Mouse (Mus musculus) heart, embryonic 11.5 days (tissue): ENCODE data around the gene Nrxn2. TPM values are rescaled to one million over a fixed set of nuclear protein-coding genes. Genes with fewer than 3 reads are reported as not detected.

Experiments used
- ATAC-seq: fragments of 200-750 bp; cut with Nextera tagmentation; replicated peaks from 2 replicates; pipeline ENCODE4 v1.8.0; 2017; ENCODE audit warnings: moderate library complexity; ENCODE audit not compliant: insufficient number of reproducible peaks, low FRiP score, low TSS enrichment
- H3K27ac ChIP-seq: fragments of 300-500 bp; sonication (generic); 2 replicates; pipeline ENCODE4 v1.5.1; 2014; ENCODE audit warnings: mild to moderate bottlenecking, low read depth, low read length
- H3K27me3 ChIP-seq: fragments of 300-500 bp; sonication (generic); 2 replicates; pipeline ENCODE4 v1.6.1; 2014; ENCODE audit warnings: mild to moderate bottlenecking, low read length, mixed read lengths; ENCODE audit not compliant: control insufficient read depth, insufficient read depth
- H3K36me3 ChIP-seq: fragments of 300-500 bp; sonication (generic); 2 replicates; pipeline ENCODE4 v1.6.1; 2014; ENCODE audit warnings: mild to moderate bottlenecking, low read length, moderate library complexity, mixed read lengths; ENCODE audit not compliant: control insufficient read depth, insufficient read depth
- H3K4me1 ChIP-seq: fragments of 300-500 bp; sonication (generic); 2 replicates; pipeline ENCODE4 v1.6.1; 2014; ENCODE audit warnings: low read length; ENCODE audit not compliant: control insufficient read depth, insufficient read depth
- H3K4me2 ChIP-seq: fragments of 300-500 bp; sonication (generic); 2 replicates; pipeline ENCODE4 v1.6.1; 2014; ENCODE audit warnings: mild to moderate bottlenecking, moderate library complexity
- H3K4me3 ChIP-seq: fragments of 300-500 bp; sonication (generic); 2 replicates; pipeline ENCODE4 v1.5.1; 2014; ENCODE audit warnings: low read depth, low read length
- H3K9ac ChIP-seq: fragments of 300-500 bp; sonication (generic); 2 replicates; pipeline ENCODE4 v1.6.1; 2014; ENCODE audit warnings: mild to moderate bottlenecking, low read depth, low read length, moderate library complexity
- H3K9me3 ChIP-seq: fragments of 300-500 bp; sonication (generic); replicated peaks from 2 replicates; pipeline ENCODE4 v1.6.1; 2016; ENCODE audit warnings: low read length; ENCODE audit not compliant: control insufficient read depth
- WGBS: fragments of 180-500 bp; shearing (Covaris S2); extraction: QIAGEN DNeasy Blood & Tissue Kit; methylation state at CpG from one replicate; pipeline ENCODE4 v1.1.7; 2014; ENCODE audit not compliant: insufficient replicate concordance; 5-methylcytosine and 5-hydroxymethylcytosine counted together
- polyA plus RNA-seq: library from polyadenylated mRNA; unstranded; fragments of >200 nt; fragmentation: Nextera tagmentation; extraction: Ambion mirVana; gene quantifications from 2 replicates; pipeline ENCODE4 v1.2.1, GENCODE M21; 2014

Nrxn2 gene
- polyA plus RNA-seq, 1 experiment from 2014 or later, result 1.6 TPM

GRCm38 (mm10) chr19:6494504-6495170, 76.1 kb downstream of the Nrxn2 start:
- Histone ChIP-seq H3K9ac (no peak overlapping the region), H3K27me3 (peaks cover 90% of the 10 kb centered on the region), H3K4me2 (no peak overlapping the region), H3K4me3 (no peak overlapping the region), H3K27ac (no peak overlapping the region), H3K36me3 (no peaks in the 10 kb centered on the region), H3K4me1 (peaks cover 6% of the 10 kb centered on the region), H3K9me3 (no peaks in the 10 kb centered on the region)
- WGBS, result 60% methylated on average over 18 of the region's 18 CpGs
- no peak for ATAC-seq

DNA sequence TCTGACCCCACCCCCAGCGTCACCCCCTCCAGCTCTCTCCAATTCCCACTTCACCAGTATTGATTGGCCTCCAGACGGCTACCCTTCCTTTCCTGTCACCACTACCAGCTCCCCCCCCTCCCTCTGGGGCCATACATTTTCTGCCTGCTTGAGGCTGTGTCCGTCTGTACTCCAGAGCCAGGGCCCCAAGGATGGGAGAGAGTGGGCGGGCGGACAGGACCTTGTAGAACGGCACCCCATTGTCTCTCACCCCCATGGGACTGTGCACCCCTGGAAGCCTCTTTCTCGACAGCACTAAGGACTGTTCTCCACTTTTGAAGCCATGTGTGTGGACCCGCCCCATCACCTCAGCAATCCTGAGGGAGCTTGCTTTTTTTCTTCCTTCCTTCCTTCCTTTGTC, 77.2 kb downstream of the Nrxn2 start:
- Histone ChIP-seq H3K4me1 (peaks cover 6% of the 10 kb centered on the region), H3K27me3 (peaks cover 92% of the 10 kb centered on the region), H3K9me3 (no peaks in the 10 kb centered on the region), H3K4me3 (no peak overlapping the region), H3K36me3 (no peaks in the 10 kb centered on the region), H3K27ac (no peak overlapping the region), H3K9ac (no peak overlapping the region), H3K4me2 (no peak overlapping the region)
- WGBS, result 21% methylated on average over 8 of the region's 8 CpGs
- no peak for ATAC-seq

DNA sequence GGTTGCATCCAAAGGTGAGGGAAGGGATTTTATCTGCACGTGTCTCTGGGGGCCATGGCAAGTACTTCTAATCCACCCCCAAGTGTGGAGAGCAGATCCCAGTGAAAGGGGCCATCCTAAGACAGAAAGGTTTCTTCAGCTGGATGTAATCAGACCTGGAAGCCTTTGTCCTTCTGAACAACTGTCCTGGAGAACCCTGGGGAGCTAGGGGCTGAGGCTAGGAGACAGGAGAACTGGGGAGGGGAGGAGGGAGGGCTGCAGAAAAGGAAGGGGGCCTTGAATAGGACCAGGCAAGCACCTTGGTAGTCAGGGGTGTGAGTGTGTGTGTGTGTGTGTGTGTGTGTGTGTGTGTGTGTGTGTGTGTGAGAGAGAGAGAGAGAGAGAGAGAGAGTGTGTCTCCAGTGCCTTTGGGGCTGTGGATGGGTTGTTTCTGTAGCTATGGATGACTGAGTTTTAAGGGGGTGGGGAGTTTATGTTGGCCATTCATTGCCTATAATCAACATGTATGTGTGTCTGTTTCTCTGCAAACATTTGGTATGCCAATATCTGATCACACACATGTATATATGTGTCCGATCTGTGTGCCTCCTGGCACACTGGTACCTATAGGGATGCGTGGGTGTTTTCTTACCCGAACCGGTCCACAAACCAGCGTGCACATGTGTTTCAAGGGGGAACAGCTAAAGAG, 78.1 kb downstream of the Nrxn2 start:
- Histone ChIP-seq H3K9ac (no peak overlapping the region), H3K4me1 (peaks cover 6% of the 10 kb centered on the region), H3K27me3 (peaks cover 93% of the 10 kb centered on the region), H3K27ac (no peak overlapping the region), H3K4me3 (no peak overlapping the region; the same call in 1 of the 2 replicates), H3K9me3 (no peaks in the 10 kb centered on the region), H3K36me3 (no peaks in the 10 kb centered on the region), H3K4me2 (no peak overlapping the region)
- no peak for ATAC-seq
- WGBS, result 11% methylated on average over 6 of the region's 6 CpGs

DNA sequence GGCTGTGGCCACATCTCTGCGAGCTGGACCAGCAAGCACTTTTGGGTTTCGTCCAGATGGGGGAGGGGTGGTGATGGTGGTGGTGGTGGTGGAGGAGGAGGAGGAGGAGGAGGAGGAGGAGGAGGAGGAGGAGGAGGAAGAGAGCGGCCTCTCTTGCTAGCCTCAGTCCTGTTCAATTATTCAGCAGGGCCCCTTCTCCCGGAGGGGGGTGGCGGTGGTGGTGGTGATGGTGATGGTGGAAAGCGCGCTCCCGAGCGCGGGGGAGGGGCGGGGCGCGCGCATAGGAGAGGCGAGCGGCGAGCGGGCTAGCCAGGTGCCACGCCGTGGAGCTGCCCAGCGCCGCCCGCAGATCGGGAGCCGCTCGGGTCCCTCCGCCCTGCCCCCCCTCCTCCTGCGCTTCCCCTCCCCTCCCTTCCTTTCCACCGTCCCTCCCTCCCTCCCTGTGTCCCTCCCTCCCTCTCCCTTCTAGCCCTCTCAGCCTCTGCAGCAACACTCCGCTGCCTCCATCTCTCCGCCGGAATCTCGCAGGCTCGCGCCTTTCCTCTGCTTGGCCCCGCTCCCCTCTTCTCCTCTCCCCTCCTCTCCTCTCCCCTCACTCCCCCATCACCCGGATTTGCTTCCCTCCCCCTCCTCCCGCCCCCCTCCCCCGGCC, 78.7 kb downstream of the Nrxn2 start:
- Histone ChIP-seq H3K4me3 (peak overlapping the region; percentile 48), H3K9ac (0 out of 2 replicates have a peak overlapping the region, but pooled peaks have one; percentile 43), H3K36me3 (no peaks in the 10 kb centered on the region), H3K27ac (no peak overlapping the region), H3K27me3 (peaks cover 95% of the 10 kb centered on the region), H3K4me2 (peak overlapping the region; percentile 89), H3K4me1 (peaks cover 9% of the 10 kb centered on the region), H3K9me3 (no peaks in the 10 kb centered on the region)
- 0% methylated on average over 6 of the region's 39 CpGs for WGBS
- ATAC-seq, result no peak

DNA sequence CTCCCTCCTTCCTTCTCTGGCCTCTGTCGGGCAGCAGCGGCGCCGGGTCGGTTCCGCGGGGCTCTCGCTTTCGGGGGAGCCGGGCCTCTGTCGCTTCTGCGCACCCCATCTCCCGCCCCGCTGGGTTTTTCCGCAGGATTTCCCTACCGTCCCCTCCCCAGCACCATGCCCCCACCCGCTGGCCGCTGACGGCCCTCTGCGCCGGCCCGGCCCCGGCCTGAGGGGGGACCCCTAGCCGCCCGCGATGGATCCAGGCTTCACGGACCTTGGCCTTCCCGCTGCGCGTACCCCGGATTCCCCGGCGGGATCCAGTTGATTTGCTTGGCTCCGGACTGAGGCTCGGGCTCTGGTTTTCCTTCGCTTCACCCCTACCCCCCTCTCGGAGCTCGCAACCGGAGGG, 79.3 kb downstream of the Nrxn2 start:
- Histone ChIP-seq H3K4me2 (peak overlapping the region; percentile 89), H3K27ac (no peak overlapping the region), H3K36me3 (no peaks in the 10 kb centered on the region), H3K9ac (0 out of 2 replicates have a peak overlapping the region, but pooled peaks have one; percentile 43), H3K4me3 (peak overlapping the region; percentile 48), H3K4me1 (peaks cover 12% of the 10 kb centered on the region), H3K9me3 (no peaks in the 10 kb centered on the region), H3K27me3 (peaks cover 95% of the 10 kb centered on the region)
- 0% methylated on average over 31 of the region's 39 CpGs for WGBS
- no peak for ATAC-seq

DNA sequence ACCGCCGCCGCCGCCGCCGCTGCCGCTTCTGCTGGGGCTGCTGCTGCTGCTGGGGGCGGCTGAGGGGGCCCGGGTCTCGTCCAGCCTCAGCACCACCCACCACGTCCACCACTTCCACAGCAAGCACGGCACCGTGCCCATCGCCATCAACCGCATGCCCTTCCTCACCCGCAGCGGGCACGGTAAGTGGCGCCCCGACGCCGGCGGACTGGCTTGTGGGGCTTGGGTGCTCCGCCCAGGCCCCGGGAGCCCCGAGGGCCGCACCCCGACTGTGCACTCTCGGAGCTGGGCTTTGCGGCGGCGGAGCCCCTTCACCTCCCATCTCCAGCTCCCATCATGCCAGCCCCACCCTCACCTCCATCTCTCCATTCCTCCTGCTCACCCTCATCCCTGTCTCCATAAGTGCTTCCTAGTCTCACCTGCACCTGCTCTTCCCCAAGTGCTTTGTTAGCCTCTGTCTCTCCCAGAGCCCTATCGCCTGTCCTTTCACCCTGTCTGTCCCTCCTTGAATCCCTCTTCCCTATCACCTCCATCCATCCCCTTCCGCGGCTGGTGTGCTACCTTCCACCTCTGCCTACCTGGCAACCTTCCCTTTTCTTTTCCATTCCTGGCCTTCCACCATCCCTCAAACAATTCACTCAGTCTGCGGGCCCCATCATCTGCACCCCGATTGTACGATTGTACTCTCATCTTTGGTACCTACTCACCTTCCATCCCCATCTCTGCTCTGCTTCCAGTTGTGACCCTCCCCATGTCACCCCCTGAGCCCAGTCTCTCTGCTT, 80.0 kb downstream of the Nrxn2 start:
- Histone ChIP-seq H3K4me1 (peaks cover 12% of the 10 kb centered on the region), H3K9ac (no peak overlapping the region), H3K4me2 (peak overlapping the region; percentile 89), H3K36me3 (no peaks in the 10 kb centered on the region), H3K27me3 (peaks cover 95% of the 10 kb centered on the region), H3K4me3 (peak overlapping the region; percentile 48), H3K9me3 (no peaks in the 10 kb centered on the region), H3K27ac (no peak overlapping the region)
- no peak for ATAC-seq
- WGBS, result 5% methylated on average over 27 of the region's 38 CpGs

- Histone ChIP-seq H3K9ac (no peak overlapping the region), H3K4me3 (no peak overlapping the region), H3K36me3 (no peaks in the 10 kb centered on the region), H3K27ac (no peak overlapping the region), H3K4me1 (peaks cover 12% of the 10 kb centered on the region), H3K9me3 (no peaks in the 10 kb centered on the region), H3K27me3 (peaks cover 97% of the 10 kb centered on the region), H3K4me2 (no peak overlapping the region)
- 45% methylated on average over 6 of the region's 6 CpGs for WGBS
- ATAC-seq, result no peak
Measured at GRCm38 (mm10) chr19:6499860-6500635, 81.5 kb downstream of the Nrxn2 start.

DNA sequence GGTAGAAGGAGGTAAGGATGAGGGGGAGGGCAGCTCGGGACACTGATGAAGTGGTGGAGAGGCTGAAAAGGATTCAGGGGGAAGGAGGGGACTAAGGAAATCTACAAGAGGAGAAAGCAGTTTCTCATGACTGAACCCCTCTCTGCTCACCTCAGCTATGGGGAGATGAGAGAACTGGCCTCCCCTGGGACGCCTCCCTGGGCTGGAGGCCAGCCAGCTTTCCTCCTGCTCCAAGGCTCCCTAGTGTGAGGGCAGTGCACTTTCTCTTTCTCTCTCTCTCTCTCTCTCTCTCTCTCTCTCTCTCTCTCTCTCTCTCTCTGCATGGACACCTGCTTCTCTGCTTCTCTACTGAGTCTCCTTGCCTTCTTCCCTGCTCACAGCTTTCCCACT, 82.1 kb downstream of the Nrxn2 start:
- peaks cover 12% of the 10 kb centered on the region for H3K4me1 ChIP-seq
- H3K4me2 ChIP-seq, result no peak overlapping the region
- H3K27ac ChIP-seq, result no peak overlapping the region
- no peak overlapping the region for H3K4me3 ChIP-seq
- ATAC-seq, result no peak
- 32% methylated on average over 2 of the region's 2 CpGs for WGBS
- H3K27me3 ChIP-seq, result peaks cover 97% of the 10 kb centered on the region
- H3K9me3 ChIP-seq, result no peaks in the 10 kb centered on the region
- no peak overlapping the region for H3K9ac ChIP-seq
- no peaks in the 10 kb centered on the region for H3K36me3 ChIP-seq
